Mouse (Mus musculus) embryonic facial prominence, embryonic 15.5 days (tissue): Measurements from ENCODE around the gene Oxct2a. TPM values are rescaled to one million over a fixed set of nuclear protein-coding genes. Genes with fewer than 3 reads are reported as not detected.

Experiments used
- ATAC-seq: fragments of 200-750 bp; cut with Nextera tagmentation; 2 replicates; pipeline ENCODE4 v1.8.0; 2017; ENCODE audit warnings: low read depth, moderate TSS enrichment; ENCODE audit not compliant: insufficient number of reproducible peaks, low FRiP score, low TSS enrichment
- H3K27ac ChIP-seq: fragments of 300-500 bp; sonication (generic); replicated peaks from 2 replicates; pipeline ENCODE4 v1.5.1; 2015; ENCODE audit warnings: mild to moderate bottlenecking, inconsistent platforms
- H3K27me3 ChIP-seq: fragments of 300-500 bp; sonication (generic); 2 replicates; pipeline ENCODE4 v1.6.1; 2015; ENCODE audit warnings: inconsistent platforms
- H3K36me3 ChIP-seq: fragments of 300-500 bp; sonication (generic); 2 replicates; pipeline ENCODE4 v1.6.1; 2015; ENCODE audit warnings: mild to moderate bottlenecking, inconsistent platforms
- H3K4me1 ChIP-seq: fragments of 300-500 bp; sonication (generic); 2 replicates; pipeline ENCODE4 v1.6.1; 2015; ENCODE audit warnings: inconsistent platforms
- H3K4me2 ChIP-seq: fragments of 300-500 bp; sonication (generic); replicated peaks from 2 replicates; pipeline ENCODE4 v1.6.1; 2015; ENCODE audit warnings: mild to moderate bottlenecking, inconsistent platforms
- H3K4me3 ChIP-seq: fragments of 300-500 bp; sonication (generic); replicated peaks from 2 replicates; pipeline ENCODE4 v1.5.1; 2015; ENCODE audit warnings: mild to moderate bottlenecking, inconsistent platforms
- H3K9ac ChIP-seq: fragments of 300-500 bp; sonication (generic); 2 replicates; pipeline ENCODE4 v1.6.1; 2015; ENCODE audit warnings: inconsistent platforms
- H3K9me3 ChIP-seq: fragments of 300-500 bp; sonication (generic); replicated peaks from 2 replicates; pipeline ENCODE4 v1.6.1; 2016; ENCODE audit warnings: inconsistent platforms
- WGBS: fragments of 180-500 bp; shearing (Covaris S2); methylation state at CpG from one replicate; pipeline ENCODE4 v1.1.7; 2015; 5-methylcytosine and 5-hydroxymethylcytosine counted together
- polyA plus RNA-seq: library from polyadenylated mRNA; unstranded; fragments of >200 nt; fragmentation: Nextera tagmentation; extraction: Ambion mirVana; gene quantifications from 2 replicates; pipeline ENCODE4 v1.2.1, GENCODE M21; 2015

Oxct2a gene
- polyA plus RNA-seq = 0.14 and 0.21 TPM in 2 replicates

GRCm38 (mm10) chr4:123323534-123323933, at the start of gene Oxct2a:
TSS of gene Oxct2a (minus strand) at chr4:123323634.
- no peak within 1 kb of the TSS for H3K27ac ChIP-seq
- peak within 1 kb of the TSS; percentile 30 for H3K4me3 ChIP-seq
- H3K9ac ChIP-seq = no peak within 1 kb of the TSS
- peaks cover 16% of the 10 kb centered on the region for H3K27me3 ChIP-seq
- peaks cover 4% of the 10 kb centered on the region; the same call in 1 of the 2 replicates for H3K4me1 ChIP-seq
- no peak for ATAC-seq
- WGBS = 8% methylated on average over 13 of the region's 13 CpGs
- H3K36me3 ChIP-seq = no peaks in the 10 kb centered on the region
- no peaks in the 10 kb centered on the region for H3K9me3 ChIP-seq
- peak within 1 kb of the TSS; percentile 48 for H3K4me2 ChIP-seq

DNA sequence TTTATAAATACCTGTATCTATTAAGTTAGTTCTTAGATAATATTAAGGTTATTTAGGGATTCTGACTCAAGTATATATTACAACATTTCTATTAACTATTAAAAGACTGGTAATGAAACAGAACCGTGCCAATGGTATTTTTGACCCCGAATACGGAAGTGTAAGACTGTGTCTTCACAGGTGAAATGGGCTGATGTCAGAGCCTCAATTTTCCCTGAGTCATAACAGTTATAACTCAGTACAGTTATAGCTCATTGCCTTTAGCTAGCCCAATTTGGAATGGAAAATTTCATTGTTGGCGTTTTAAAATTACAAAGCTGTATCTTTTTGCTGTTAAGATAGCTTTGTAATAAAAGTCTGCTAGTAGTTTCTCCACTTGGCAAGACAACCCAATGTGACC, 40.1 kb upstream of the Oxct2a start:
- no peak overlapping the region for H3K9ac ChIP-seq
- no peaks in the 10 kb centered on the region for H3K9me3 ChIP-seq
- H3K4me2 ChIP-seq = no peak overlapping the region
- H3K27me3 ChIP-seq = no peaks in the 10 kb centered on the region
- peaks cover 82% of the 10 kb centered on the region for H3K36me3 ChIP-seq
- no peak for ATAC-seq
- H3K4me1 ChIP-seq = no peaks in the 10 kb centered on the region
- H3K4me3 ChIP-seq = no peak overlapping the region
- no peak overlapping the region for H3K27ac ChIP-seq
- 94% methylated on average over 4 of the region's 4 CpGs for WGBS

DNA sequence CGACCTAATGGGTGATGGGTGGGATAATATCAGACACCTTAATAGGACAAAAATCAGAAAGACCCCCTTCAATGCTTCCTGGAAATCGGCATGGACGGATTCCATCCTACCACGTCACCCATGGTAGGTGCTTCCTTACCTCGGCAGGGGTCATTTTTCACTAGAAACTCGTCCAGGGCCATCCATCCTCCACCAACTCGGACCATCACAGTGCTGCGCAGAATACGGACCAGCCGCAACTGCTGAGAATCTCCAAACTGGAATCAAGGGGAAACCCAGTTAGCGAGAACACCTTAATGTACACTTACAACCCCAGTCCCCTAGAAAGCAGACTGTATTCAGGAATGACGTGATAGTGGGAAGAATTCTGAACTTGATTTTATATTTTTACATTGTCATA, 37.3 kb upstream of the Oxct2a start:
- Histone ChIP-seq H3K27me3 (no peaks in the 10 kb centered on the region), H3K9ac (no peak overlapping the region), H3K4me2 (no peak overlapping the region), H3K4me3 (no peak overlapping the region), H3K27ac (no peak overlapping the region), H3K9me3 (no peaks in the 10 kb centered on the region), H3K4me1 (no peaks in the 10 kb centered on the region), H3K36me3 (peaks cover 72% of the 10 kb centered on the region)
- ATAC-seq = no peak
- WGBS = 95% methylated on average over 12 of the region's 12 CpGs

GRCm38 (mm10) chr4:123358613-123359012, 35.2 kb upstream of the Oxct2a start:
- ATAC-seq = no peak
- WGBS = 92% methylated on average over 7 of the region's 7 CpGs
- peaks cover 74% of the 10 kb centered on the region for H3K36me3 ChIP-seq

DNA sequence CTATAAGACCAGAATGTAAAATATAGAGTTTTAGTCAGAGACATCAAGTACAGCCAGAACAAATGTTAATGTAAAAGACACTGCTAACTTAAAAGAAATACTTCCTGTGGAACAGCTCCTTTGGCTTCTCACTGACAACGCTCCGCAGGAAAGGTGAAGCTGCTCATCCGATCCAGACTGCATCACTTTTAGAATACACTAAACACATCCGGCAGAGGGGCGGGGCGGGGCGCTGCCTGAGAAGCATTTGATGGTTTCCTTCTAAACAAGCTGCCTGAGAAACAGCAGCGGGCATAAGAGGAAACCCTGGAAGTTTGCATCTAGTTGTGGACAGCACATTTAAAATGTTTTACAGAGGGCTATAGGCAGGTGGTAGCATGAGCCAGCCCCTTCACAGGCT, 32.5 kb upstream of the Oxct2a start:
- no peak overlapping the region for H3K9ac ChIP-seq
- no peak overlapping the region for H3K27ac ChIP-seq
- no peaks in the 10 kb centered on the region for H3K4me1 ChIP-seq
- H3K4me2 ChIP-seq = no peak overlapping the region
- H3K36me3 ChIP-seq = peaks cover 75% of the 10 kb centered on the region
- no peaks in the 10 kb centered on the region for H3K27me3 ChIP-seq
- no peak for ATAC-seq
- no peak overlapping the region for H3K4me3 ChIP-seq
- H3K9me3 ChIP-seq = no peaks in the 10 kb centered on the region
- WGBS = 87% methylated on average over 8 of the region's 8 CpGs

More at GRCm38 (mm10) chr4:123358613-123359012, 35.2 kb upstream of the Oxct2a start:
- Histone ChIP-seq H3K27me3 (no peaks in the 10 kb centered on the region), H3K4me3 (no peak overlapping the region), H3K9ac (no peak overlapping the region), H3K27ac (no peak overlapping the region), H3K4me1 (no peaks in the 10 kb centered on the region), H3K9me3 (no peaks in the 10 kb centered on the region), H3K4me2 (no peak overlapping the region)

DNA sequence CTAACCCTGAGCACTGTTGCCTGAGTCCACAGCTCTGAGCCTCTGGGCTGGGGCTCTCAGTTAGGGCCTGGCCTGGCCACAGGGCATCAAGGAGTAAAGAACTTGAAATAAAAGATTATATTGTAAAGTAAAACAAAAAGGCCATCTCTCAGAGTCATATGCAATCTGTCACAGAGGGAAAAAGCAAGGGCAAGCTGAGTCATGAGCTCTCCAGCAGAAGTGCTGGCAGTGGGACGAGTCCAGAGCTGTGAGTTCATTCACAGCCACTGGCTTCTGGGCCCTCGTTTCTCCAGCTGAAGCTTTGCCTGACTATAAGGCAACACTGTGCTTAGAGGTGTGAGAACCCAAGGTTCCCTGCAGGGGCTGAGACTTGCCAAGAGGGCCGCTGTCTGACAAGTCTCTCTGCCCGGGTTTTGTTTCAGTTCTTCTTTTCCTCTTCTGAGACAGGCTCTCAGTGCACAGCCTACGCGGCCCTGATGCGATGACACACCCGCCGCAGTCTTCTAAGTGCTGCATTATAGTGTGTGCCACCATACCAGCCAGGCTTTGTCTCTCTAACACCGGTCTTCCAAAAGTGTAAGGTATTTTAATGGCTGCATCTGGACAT, 29.9 kb upstream of the Oxct2a start:
- ATAC-seq = no peak
- no peak overlapping the region for H3K27ac ChIP-seq
- H3K4me3 ChIP-seq = no peak overlapping the region
- H3K4me2 ChIP-seq = no peak overlapping the region
- no peaks in the 10 kb centered on the region for H3K9me3 ChIP-seq
- peaks cover 78% of the 10 kb centered on the region for H3K36me3 ChIP-seq
- H3K4me1 ChIP-seq = no peaks in the 10 kb centered on the region
- 88% methylated on average over 10 of the region's 10 CpGs for WGBS
- H3K9ac ChIP-seq = no peak overlapping the region
- no peaks in the 10 kb centered on the region for H3K27me3 ChIP-seq

GRCm38 (mm10) chr4:123343471-123343789, 20.0 kb upstream of the Oxct2a start:
- Histone ChIP-seq H3K9me3 (no peaks in the 10 kb centered on the region), H3K4me2 (peak overlapping the region; percentile 90), H3K4me3 (peak overlapping the region; percentile 54), H3K9ac (no peak overlapping the region), H3K27me3 (peaks cover 41% of the 10 kb centered on the region), H3K36me3 (peaks cover 2% of the 10 kb centered on the region; the same call in 1 of the 2 replicates), H3K27ac (no peak overlapping the region), H3K4me1 (peaks cover 16% of the 10 kb centered on the region)
- no peak for ATAC-seq
- 6% methylated on average over 6 of the region's 6 CpGs for WGBS

DNA sequence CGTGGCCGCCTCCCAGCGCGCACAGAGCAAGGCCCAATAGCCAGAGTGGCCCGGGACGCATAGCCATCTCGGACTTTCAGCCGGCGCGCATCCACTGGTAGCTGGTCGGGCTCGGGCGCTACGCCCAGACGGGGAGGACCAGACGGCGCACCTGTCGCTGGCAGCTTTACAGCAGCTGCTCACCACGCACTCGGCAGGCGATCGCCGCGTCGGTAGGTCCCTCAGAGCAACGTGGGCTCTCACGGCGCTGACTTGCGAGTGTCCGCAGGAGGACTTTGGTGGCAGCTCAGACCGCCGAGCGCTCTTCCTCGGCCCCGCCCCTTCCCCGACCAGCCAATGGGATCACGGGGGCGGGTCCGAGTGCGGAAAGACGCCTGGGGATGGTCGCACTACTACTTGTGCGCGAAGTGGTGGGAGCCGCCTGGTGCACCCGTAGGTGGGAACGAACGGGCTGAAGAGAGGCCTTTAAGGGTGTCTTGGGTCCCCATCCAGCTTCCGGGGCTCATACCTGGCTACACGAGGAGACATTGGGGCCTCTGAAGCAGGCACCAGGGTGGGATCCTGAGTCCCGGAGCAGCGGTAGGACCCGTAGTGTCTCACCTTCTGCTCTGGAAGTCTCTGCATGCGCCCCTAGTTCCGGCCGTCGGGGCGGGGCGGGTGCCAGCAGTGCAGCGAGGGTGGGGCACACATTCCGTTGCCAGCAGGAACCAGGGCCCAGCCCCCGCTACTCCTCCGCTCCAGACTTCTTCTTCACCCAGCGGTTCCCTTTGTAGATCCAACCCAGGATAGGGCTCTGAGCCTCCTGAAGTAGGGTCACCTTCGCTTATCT, 19.4 kb upstream of the Oxct2a start, which contains the start of gene Bmp8a:
TSS of gene Bmp8a (minus strand) at position 611 of the 829 bp plus-strand sequence.
- Histone ChIP-seq H3K4me1 (peaks cover 16% of the 10 kb centered on the region), H3K9me3 (no peaks in the 10 kb centered on the region), H3K27ac (no peak within 1 kb of the TSS), H3K4me3 (peak within 1 kb of the TSS; percentile 54), H3K36me3 (no peaks in the 10 kb centered on the region), H3K9ac (no peak within 1 kb of the TSS), H3K4me2 (peak within 1 kb of the TSS; percentile 90), H3K27me3 (peaks cover 41% of the 10 kb centered on the region)
- under 1% methylated on average over 65 of the region's 65 CpGs for WGBS
- ATAC-seq = peak; percentile 80

DNA sequence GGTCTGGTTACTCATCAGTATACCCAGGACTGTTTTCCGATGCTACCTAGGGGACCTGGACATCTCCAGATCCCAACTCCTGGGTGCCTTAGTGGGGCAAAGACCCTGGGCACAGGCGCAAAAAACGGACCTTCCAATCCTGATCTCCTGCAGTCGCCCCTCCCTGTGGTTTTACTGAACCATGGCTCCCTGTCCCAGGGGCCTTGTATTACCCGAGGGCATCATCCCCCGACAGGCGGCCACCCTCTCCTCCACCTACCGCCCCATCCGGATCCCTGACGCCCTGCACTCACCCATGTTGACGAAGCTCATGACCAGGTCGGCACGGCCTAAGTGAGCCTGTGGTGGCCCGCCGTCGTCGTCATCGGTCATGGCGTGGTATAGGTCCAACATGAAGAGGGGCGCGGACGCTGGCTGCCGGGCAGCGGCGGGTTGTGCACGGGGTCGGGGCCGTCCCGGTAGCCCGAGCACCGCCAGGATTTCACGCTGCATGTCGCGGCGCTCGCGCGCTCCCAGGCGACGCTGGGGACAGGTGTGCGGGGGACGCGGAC, 18.7 kb upstream of the Oxct2a start:
- Histone ChIP-seq H3K27me3 (peaks cover 41% of the 10 kb centered on the region), H3K9ac (no peak overlapping the region), H3K36me3 (no peaks in the 10 kb centered on the region), H3K4me2 (peak overlapping the region; percentile 90), H3K27ac (no peak overlapping the region), H3K9me3 (no peaks in the 10 kb centered on the region), H3K4me3 (peak overlapping the region; percentile 54), H3K4me1 (peaks cover 16% of the 10 kb centered on the region)
- WGBS = 2% methylated on average over 43 of the region's 43 CpGs
- ATAC-seq = peak; percentile 16; the same call in 1 of the 2 replicates

GRCm38 (mm10) chr4:123340232-123340631, 16.8 kb upstream of the Oxct2a start:
- no peak for ATAC-seq
- Histone ChIP-seq H3K9me3 (no peaks in the 10 kb centered on the region), H3K27me3 (peaks cover 41% of the 10 kb centered on the region), H3K4me1 (peaks cover 16% of the 10 kb centered on the region), H3K27ac (no peak overlapping the region), H3K36me3 (no peaks in the 10 kb centered on the region), H3K9ac (no peak overlapping the region), H3K4me3 (no peak overlapping the region), H3K4me2 (no peak overlapping the region)
- WGBS = 63% methylated on average over 5 of the region's 5 CpGs

DNA sequence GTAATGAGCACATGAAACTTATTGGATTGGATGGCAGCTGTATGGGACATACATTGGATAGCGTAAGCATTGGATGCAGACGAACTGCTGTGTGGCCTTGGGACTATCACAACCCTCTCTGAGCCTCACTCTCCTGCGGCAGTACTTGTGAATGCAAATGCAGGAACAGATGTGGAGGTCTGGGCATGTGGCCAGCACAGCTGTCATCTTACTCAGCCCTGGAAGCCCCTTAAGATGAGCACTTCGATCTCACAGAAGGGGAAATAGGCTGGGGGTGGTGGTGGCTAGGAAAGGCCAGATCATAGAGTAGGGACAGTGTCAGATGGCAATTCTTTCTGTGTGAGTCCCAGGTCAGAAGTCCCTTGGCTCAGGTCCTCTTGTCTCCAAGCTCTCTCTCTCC, 14.3 kb upstream of the Oxct2a start:
- 60% methylated on average over 4 of the region's 4 CpGs for WGBS
- Histone ChIP-seq H3K36me3 (no peaks in the 10 kb centered on the region), H3K27me3 (peaks cover 26% of the 10 kb centered on the region), H3K4me3 (no peak overlapping the region), H3K4me2 (no peak overlapping the region), H3K9me3 (no peaks in the 10 kb centered on the region), H3K4me1 (peaks cover 8% of the 10 kb centered on the region), H3K9ac (no peak overlapping the region), H3K27ac (no peak overlapping the region)
- ATAC-seq = no peak
